Mouse (Mus musculus) hindbrain, embryonic 14.5 days (tissue): ENCODE results near the gene Spred3. TPM values are rescaled to one million over a fixed set of nuclear protein-coding genes. Genes with fewer than 3 reads are reported as not detected.
"Not testable (repeated sequence)": the region's sequence is repeated elsewhere in the genome, so short reads cannot be mapped to it uniquely, and the experiment has no call there.

ENCODE experiments used
- ATAC-seq: fragments of 200-750 bp; cut with Nextera tagmentation; 2 replicates; pipeline ENCODE4 v1.8.0; 2017; ENCODE audit warnings: moderate number of reproducible peaks, mild to moderate bottlenecking, moderate TSS enrichment, moderate library complexity; ENCODE audit not compliant: low FRiP score
- DNase-seq: peaks from one replicate; pipeline ENCODE4 v3.0.0-alpha.2; 2015; ENCODE audit warnings: low spot score
- H3K27ac ChIP-seq: fragments of 300-500 bp; sonication (generic); 2 replicates; pipeline ENCODE4 v1.5.1; 2014; ENCODE audit warnings: mild to moderate bottlenecking, moderate library complexity
- H3K27me3 ChIP-seq: fragments of 300-500 bp; sonication (generic); 2 replicates; pipeline ENCODE4 v1.6.1; 2014; ENCODE audit warnings: mild to moderate bottlenecking, low read length, mixed read lengths; ENCODE audit not compliant: control insufficient read depth, insufficient read depth
- H3K36me3 ChIP-seq: fragments of 300-500 bp; sonication (generic); replicated peaks from 2 replicates; pipeline ENCODE4 v1.6.1; 2014; ENCODE audit not compliant: control insufficient read depth, insufficient read depth
- H3K4me1 ChIP-seq: fragments of 300-500 bp; sonication (generic); replicated peaks from 2 replicates; pipeline ENCODE4 v1.6.1; 2014; ENCODE audit warnings: antibody characterized with exemption, low read length, mixed read lengths; ENCODE audit not compliant: control insufficient read depth, insufficient read depth
- H3K4me2 ChIP-seq: fragments of 300-500 bp; sonication (generic); replicated peaks from 2 replicates; pipeline ENCODE4 v1.6.1; 2014; ENCODE audit warnings: mild to moderate bottlenecking, moderate library complexity
- H3K4me3 ChIP-seq: fragments of 300-500 bp; sonication (generic); replicated peaks from 2 replicates; pipeline ENCODE4 v1.5.1; 2014; ENCODE audit warnings: mild to moderate bottlenecking, low read length
- H3K9ac ChIP-seq: fragments of 300-500 bp; sonication (generic); 2 replicates; pipeline ENCODE4 v1.6.1; 2014
- H3K9me3 ChIP-seq: fragments of 300-500 bp; sonication (generic); 2 replicates; pipeline ENCODE4 v1.6.1; 2016; ENCODE audit warnings: low read length; ENCODE audit not compliant: control insufficient read depth
- WGBS: fragments of 180-500 bp; shearing (Covaris S2); extraction: QIAGEN DNeasy Blood & Tissue Kit; methylation state at CpG from one replicate; pipeline ENCODE4 v1.1.7; 2014; 5-methylcytosine and 5-hydroxymethylcytosine counted together
- polyA plus RNA-seq: library from polyadenylated mRNA; unstranded; fragments of >200 nt; fragmentation: Nextera tagmentation; extraction: Ambion mirVana; gene quantifications from 2 replicates; pipeline ENCODE4 v1.2.1, GENCODE M21; 2014

The Spred3 gene
- polyA plus RNA-seq, 1 experiment from 2014 or later: 10.5 TPM

GRCm38 (mm10) chr7:29139237-29139636 lies 31.0 kb downstream of the Spred3 start:
- not testable (repeated sequence) for H3K4me2 ChIP-seq, H3K36me3 ChIP-seq, DNase-seq, H3K9me3 ChIP-seq, ATAC-seq, H3K4me3 ChIP-seq, H3K27ac ChIP-seq, H3K9ac ChIP-seq, H3K4me1 ChIP-seq
- WGBS: 89% methylated on average over 3 of the region's 4 CpGs
- peaks cover 20% of the 10 kb centered on the region for H3K27me3 ChIP-seq

GRCm38 (mm10) chr7:29137429-29137828 lies 32.8 kb downstream of the Spred3 start:
- WGBS: 41% methylated on average over 16 of the region's 16 CpGs
- Histone ChIP-seq H3K36me3 (no peaks in the 10 kb centered on the region), H3K27me3 (peaks cover 20% of the 10 kb centered on the region), H3K4me1 (no peaks in the 10 kb centered on the region; the same call in 1 of the 2 replicates), H3K27ac (no peak overlapping the region), H3K4me3 (no peak overlapping the region), H3K4me2 (no peak overlapping the region), H3K9me3 (no peaks in the 10 kb centered on the region), H3K9ac (no peak overlapping the region)
- DNase-seq (no peak), ATAC-seq (no peak)

- H3K4me1 ChIP-seq: no peaks in the 10 kb centered on the region; the same call in 1 of the 2 replicates
- H3K27ac ChIP-seq: no peak within 1 kb of the TSS
- WGBS: 1% methylated on average over 13 of the region's 20 CpGs
- H3K9me3 ChIP-seq: no peaks in the 10 kb centered on the region
- H3K4me2 ChIP-seq: peak within 1 kb of the TSS; percentile 46
- H3K4me3 ChIP-seq: peak within 1 kb of the TSS; percentile 19
- H3K9ac ChIP-seq: peak within 1 kb of the TSS; percentile 28; the same call in 1 of the 2 replicates
- H3K36me3 ChIP-seq: no peaks in the 10 kb centered on the region
- ATAC-seq (no peak), DNase-seq (no peak)
- H3K27me3 ChIP-seq: peaks cover 20% of the 10 kb centered on the region
Observed at GRCm38 (mm10) chr7:29134693-29135386, 35.4 kb downstream of the Spred3 start, which contains the start of gene Rasgrp4. Rasgrp4 (plus strand) TSS chr7:29134851.

- Histone ChIP-seq H3K9me3 (no peaks in the 10 kb centered on the region), H3K27me3 (peaks cover 20% of the 10 kb centered on the region), H3K36me3 (no peaks in the 10 kb centered on the region), H3K27ac (no peak overlapping the region), H3K4me2 (peak overlapping the region; percentile 46), H3K4me1 (no peaks in the 10 kb centered on the region; the same call in 1 of the 2 replicates), H3K9ac (no peak overlapping the region; the same call in 1 of the 2 replicates), H3K4me3 (peak overlapping the region; percentile 19; the same call in 1 of the 2 replicates)
- DNase-seq (no peak), ATAC-seq (no peak)
- WGBS: 9% methylated on average over 4 of the region's 4 CpGs
Observed at GRCm38 (mm10) chr7:29134230-29134629, 36.0 kb downstream of the Spred3 start.

GRCm38 (mm10) chr7:29128725-29129124 lies 41.5 kb downstream of the Spred3 start:
- peaks cover 4% of the 10 kb centered on the region; the same call in 1 of the 2 replicates for H3K4me1 ChIP-seq
- H3K9me3 ChIP-seq: no peaks in the 10 kb centered on the region
- H3K27ac ChIP-seq: no peak overlapping the region
- ATAC-seq (no peak), DNase-seq (no peak)
- no peak overlapping the region for H3K9ac ChIP-seq
- H3K36me3 ChIP-seq: no peaks in the 10 kb centered on the region
- peaks cover 6% of the 10 kb centered on the region; the same call in 1 of the 2 replicates for H3K27me3 ChIP-seq
- no peak overlapping the region for H3K4me3 ChIP-seq
- no peak overlapping the region for H3K4me2 ChIP-seq
- 66% methylated on average over 2 of the region's 2 CpGs for WGBS

GRCm38 (mm10) chr7:29126173-29126915 lies 43.9 kb downstream of the Spred3 start:
- ATAC-seq (no peak), DNase-seq (no peak)
- Histone ChIP-seq H3K4me2 (no peak overlapping the region), H3K27ac (no peak overlapping the region), H3K9me3 (no peaks in the 10 kb centered on the region), H3K36me3 (no peaks in the 10 kb centered on the region), H3K27me3 (peaks cover 6% of the 10 kb centered on the region; the same call in 1 of the 2 replicates), H3K4me1 (peaks cover 4% of the 10 kb centered on the region; the same call in 1 of the 2 replicates), H3K9ac (no peak overlapping the region), H3K4me3 (no peak overlapping the region)
- WGBS: 43% methylated on average over 7 of the region's 7 CpGs

- no peak for ATAC-seq
- under 1% methylated on average over 16 of the region's 16 CpGs for WGBS
Observed at GRCm38 (mm10) chr7:29124970-29125369, 45.2 kb downstream of the Spred3 start, which contains the start of gene Ryr1. Ryr1 (minus strand) TSS chr7:29125179.

GRCm38 (mm10) chr7:29123531-29124358 lies 46.5 kb downstream of the Spred3 start:
- Histone ChIP-seq H3K4me2 (no peak overlapping the region), H3K9ac (no peak overlapping the region), H3K9me3 (no peaks in the 10 kb centered on the region), H3K4me3 (no peak overlapping the region), H3K27ac (no peak overlapping the region), H3K4me1 (peaks cover 4% of the 10 kb centered on the region; the same call in 1 of the 2 replicates), H3K27me3 (peaks cover 6% of the 10 kb centered on the region; the same call in 1 of the 2 replicates), H3K36me3 (no peaks in the 10 kb centered on the region)
- no peak for DNase-seq
- WGBS: 50% methylated on average over 5 of the region's 5 CpGs
- no peak for ATAC-seq

More at GRCm38 (mm10) chr7:29124970-29125369, 45.2 kb downstream of the Spred3 start, which contains the start of gene Ryr1:
- 0 out of 2 replicates have a peak within 1 kb of the TSS, but pooled peaks have one; percentile 26 for H3K9ac ChIP-seq
- H3K27me3 ChIP-seq: peaks cover 6% of the 10 kb centered on the region; the same call in 1 of the 2 replicates
- H3K27ac ChIP-seq: no peak within 1 kb of the TSS
- peak within 1 kb of the TSS; percentile 47 for H3K4me2 ChIP-seq
- H3K4me1 ChIP-seq: peaks cover 4% of the 10 kb centered on the region; the same call in 1 of the 2 replicates
- peak within 1 kb of the TSS; percentile 15 for H3K4me3 ChIP-seq
- no peaks in the 10 kb centered on the region for H3K36me3 ChIP-seq
- peak; percentile 36 for DNase-seq
- no peaks in the 10 kb centered on the region for H3K9me3 ChIP-seq
